Mouse (Mus musculus) thymus, adult 18-20 months (tissue): ENCODE data around the gene Gm45711.

Source experiments
- DNase-seq, 2 experiments: peaks; one replicate each; pipeline ENCODE4 v3.0.0; 2022; ENCODE audit warnings: mixed read lengths in 2 of 2

Gm45711 gene

DNA sequence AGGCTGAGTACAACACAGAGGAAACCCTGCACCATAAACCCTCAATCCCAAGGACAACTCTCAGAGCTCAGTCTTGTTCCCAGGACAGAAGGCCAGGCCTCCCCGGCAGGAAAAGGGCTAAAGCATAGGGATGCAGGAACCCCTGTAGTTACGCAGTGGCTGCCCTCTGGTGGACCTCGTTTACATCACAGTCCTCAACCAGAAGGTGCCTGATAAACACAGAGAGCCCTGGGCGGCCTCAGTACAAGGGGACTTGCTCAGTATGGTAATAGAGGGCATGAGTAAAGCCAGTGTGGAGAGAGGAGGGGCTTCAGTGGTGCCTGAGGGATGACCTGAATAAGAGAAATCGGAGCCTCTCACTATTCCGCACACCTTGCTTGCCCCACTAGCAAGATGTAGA lies 75.3 kb downstream of the Gm45711 start:
- DNase-seq: no peak

DNA sequence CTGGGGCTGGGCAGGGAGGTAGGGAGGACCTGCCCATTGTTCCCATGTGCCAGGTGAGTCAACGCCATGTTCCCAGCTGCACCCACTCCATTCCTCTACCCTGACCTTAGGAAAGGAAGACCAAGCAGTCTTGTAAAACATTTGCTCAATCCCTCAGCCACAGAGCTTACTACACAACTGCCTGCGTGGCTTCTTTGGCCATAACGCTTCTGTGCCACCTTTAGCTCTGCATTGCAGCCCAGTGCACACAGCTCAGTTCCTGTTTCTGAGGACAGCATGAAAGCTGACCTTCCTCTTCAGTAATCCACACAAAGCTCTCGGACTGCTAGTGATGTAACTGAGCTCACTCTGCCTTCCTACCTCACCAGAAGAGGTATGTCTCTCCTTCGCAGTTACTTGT lies 77.0 kb downstream of the Gm45711 start:
- DNase-seq: no peak

DNA sequence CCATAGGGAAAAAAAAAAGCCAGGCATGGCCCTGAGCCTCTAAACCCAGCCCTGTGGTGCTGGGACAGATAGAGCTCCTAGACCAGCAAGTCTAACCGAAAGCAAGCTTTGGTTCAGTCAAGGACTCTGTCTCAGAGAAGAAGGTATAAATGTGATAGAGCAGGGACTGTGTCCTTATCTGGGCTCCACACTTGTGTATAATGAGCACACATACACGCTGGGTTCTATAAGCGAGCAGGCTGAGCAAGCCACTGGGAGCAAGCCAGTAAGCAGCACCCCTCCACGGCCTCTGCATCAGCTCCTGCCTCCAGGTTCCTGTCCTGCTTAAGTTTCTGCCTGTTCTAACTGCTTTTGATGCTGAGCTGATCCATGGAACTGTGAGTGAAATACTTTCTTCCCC lies 77.8 kb downstream of the Gm45711 start:
- no peak for DNase-seq
